Mouse (Mus musculus) forelimb bud, embryonic 11.5 days (tissue): Measurements from ENCODE around the gene Macrod1.

Experiments used
- DNase-seq: peaks from one replicate; pipeline ENCODE4 v3.0.0-alpha.2; 2012; ENCODE audit warnings: low read depth, low spot score

The Macrod1 gene

GRCm38 (mm10) chr19:7168423-7168822, 111.8 kb downstream of the Macrod1 start:
- DNase-seq = no peak

GRCm38 (mm10) chr19:7170916-7171315, 114.3 kb downstream of the Macrod1 start:
- DNase-seq = no peak

- no peak for DNase-seq
Observed at GRCm38 (mm10) chr19:7171447-7171846, 114.8 kb downstream of the Macrod1 start.

DNA sequence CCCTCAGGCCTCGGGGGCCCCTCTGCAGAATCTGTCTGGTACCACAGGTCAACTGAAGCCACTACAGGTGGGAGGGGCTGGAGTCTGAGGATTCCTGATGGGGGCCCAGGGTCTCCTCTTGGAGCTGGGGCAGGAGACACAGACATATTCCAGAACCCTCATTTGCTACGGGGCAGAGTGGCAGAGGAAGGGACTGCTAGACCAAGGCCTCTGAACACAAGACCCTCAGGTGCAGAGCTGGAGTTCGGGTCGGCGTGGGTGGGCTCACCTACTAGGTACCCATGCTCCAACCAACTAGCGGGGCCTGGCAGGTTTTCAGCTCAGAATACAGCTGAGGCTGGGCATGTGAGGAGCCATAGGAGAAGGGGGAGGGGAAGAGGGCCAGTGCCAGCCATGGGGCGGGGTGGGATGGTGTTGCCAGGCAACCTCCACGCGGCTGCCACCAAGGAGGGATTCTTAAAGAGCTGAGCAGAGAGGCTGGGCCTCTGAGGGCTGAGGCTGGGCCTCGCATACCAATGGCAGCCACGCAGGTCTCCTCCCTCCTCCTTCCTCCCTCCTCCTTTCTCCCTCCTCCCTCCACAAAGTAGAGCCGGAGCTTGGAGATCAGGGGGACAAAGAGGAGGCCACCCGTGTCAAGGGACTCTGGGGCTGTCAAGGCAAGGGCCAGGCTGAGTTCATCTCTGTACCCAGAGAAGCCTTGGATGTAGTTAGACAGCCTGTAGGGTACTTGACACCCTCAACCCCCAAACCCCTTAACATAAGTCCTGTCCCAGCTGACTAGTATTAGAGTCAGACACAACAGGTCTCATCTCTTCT, 115.6 kb downstream of the Macrod1 start:
- no peak for DNase-seq

DNA sequence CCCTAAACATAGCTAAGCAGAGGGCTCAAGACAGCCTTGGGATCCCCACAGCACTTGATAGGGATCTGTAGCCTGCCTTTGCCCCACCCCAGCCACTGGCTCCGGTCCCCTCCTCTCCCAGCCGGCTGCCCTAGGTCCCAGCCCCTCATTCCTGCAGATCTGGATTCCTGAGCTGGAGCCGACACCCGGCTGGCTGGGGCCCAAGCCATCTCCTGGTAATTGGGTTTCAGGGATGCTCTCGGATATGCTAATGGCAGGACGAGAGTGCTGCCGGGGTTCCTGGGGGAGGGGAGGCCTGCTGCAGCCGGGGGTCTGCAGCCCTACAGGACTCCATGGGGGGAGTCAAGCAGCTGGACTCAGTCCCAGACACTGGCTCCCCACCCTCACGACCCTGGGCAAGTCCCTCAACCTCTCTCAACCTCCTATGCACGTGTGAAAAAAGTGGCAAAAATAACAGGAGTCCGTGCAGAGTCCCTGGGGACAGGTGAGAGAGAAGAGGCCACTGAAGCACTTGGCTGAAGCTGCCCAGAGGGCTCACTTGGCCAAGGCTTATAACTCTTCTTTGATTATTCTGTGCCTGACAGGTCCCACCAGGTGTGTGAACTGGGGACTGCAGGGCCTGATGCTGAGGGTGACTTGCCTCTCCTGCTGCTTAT, 119.6 kb downstream of the Macrod1 start:
- DNase-seq = no peak

DNA sequence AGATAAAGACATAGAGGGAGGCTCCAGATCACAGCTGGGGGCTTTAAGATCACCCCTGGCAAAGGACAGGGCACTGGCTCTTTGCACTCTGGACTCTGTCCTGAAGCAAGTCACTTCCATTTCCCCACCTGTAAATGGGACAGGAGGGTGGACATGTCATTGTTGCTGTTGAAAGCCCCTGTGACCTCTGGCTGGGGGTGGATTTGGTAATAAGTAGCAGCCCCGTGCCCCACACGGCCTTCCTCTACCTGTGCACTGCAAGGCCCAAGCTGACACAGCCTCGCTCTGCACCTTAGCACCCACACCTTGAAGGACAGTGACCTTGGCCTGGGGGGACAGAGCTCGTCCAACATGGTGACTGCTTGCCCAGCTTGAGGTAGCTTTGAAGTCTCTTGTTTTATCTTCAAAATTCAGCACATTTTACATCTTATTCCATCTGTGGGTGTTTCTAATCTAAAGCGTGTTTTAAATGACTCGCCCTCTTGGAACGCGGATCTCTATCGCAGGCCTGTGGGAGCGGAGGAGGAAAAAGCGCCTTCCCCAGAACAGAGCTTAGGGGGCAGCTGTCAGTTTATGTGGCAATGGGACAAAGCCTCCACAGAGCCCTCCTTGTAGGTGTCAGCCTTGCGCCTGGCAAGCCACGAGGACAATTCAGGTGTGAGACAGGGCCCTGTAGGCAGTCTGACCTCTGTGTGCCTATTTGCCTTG, 121.3 kb downstream of the Macrod1 start:
- no peak for DNase-seq

DNA sequence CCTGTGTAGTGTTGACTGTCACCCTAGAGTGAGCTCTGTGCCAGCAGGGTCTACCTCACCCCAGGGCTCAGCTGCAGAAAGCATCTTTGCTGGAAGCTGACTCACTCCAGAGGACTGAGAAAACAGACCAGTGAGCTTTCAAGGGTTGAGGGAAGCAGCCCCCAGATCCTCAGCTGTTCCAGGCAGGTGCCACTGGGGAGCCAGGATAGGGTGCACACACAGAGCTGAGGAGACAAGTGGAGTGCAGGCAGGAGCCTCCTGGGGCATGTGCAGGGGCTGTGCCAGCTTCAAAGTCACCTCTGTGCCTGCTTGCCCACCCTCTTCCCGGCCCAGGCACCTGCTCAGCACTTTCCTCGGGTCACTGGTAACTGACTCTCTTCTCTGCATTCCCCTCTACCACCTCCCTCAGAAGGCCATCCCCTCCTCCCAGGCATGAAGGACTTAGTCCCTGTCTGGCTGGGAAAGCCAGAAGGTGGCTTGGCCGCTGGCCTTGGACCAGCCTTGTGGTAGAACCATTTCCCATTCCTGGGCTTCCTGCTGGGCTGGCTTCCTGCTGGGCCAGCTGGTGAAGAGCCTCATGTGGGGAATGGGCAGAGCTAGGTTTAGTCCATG, 122.3 kb downstream of the Macrod1 start:
- DNase-seq = no peak

DNA sequence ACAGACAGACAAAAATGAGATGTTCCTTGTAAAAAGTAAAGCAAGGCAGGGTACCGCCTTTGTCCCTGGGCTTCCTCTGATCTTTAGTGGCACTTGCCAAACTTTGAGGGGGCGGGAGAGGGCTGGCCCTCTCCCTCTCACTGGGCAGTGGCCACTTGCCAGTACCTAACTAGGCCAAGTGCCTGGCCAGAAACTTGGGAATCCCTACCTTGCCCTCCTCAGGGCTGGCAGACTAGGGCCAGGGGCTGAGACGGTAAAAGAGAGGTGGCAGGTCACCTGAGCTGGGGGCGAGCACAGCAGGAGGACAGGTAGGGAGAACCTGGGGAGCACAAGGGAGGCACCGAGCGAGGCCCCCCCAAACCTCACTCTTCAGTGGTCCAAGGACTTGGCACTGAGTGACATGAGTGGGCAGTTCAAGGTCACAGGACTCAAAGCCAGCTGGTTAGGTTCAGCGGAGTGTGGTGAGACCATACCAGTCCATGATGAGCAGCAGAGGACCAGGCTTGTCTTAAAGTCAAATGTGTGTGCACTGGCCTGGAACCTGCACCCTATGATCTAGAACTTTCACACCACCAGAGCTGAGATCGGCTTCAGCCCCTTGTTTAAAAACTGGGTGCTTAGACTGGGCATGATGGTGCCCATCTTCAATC, 124.3 kb downstream of the Macrod1 start:
- no peak for DNase-seq

- DNase-seq = no peak
Observed at GRCm38 (mm10) chr19:7181496-7181895, 124.9 kb downstream of the Macrod1 start.

DNA sequence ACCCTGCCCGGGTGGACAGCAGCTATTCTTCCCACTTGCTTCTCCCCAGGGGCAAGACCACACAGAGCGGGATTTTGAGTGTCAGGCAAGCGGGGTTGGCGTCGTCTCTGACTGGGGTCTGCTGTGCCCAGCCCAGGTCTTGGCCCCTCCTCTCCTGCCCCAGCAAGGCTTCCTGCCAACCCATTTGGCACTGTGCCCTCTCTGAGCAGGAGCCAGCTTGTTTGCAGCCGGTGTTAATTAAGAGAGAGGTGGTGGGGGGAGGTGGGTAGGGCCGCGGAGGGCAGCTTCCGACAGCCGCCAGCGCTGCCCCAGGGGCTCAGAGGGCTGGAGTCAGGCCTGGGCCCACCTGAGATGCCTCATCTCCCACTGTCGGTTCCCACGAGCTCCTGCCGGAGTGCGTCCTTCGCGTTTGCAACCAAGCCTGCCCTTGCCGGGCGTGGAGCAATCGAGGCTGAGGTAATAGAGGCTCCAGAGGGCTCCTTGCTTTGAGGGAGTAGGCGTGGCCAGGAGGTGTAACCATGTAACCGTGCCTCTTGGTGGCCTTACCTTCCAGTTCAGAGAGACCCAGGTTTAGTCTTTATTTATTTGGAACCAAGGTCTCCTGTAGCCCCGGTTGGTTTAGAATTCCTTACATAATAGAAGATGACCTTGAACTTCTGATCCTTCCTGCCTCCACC, 125.8 kb downstream of the Macrod1 start:
- peak; percentile 55 for DNase-seq

DNA sequence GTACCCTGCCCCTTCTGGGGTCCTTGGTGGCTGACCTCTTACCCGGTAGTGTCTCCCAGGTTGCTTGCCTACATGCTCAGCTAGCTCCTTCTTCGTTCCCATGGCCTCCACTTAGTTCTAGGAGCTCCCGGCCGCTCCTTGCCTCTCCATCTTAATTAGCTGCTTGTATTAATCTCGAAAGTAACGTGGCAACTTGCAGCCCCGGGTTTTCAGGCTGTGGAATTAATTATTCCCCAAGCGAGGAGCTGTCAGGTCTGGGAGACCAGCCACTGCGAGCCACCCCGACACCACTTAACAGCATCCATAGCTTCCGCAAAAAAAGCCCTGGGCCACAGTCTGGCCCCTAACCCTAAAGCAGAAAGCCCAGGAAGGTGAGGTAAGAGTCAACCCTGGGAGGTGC, 126.8 kb downstream of the Macrod1 start:
- no peak for DNase-seq

DNA sequence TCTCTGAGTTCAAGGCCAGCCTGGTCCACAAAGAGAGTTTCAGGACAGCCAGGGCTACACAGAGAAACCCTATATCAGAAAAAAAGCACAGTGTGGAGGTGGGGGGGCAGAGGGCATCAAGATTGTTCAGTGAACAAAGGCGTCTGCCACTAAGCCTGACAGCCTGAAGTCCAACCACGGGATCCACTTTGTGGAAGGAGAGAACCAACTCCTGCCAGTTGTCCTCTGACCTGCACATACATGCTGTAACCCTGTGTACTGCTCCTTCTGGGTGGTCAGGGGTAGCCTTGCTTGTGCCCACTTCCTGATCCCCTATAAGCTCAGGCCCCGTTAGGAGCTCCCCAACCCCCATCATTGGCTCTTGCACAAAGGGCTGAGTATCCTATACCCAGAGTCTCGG, 128.4 kb downstream of the Macrod1 start:
- DNase-seq = no peak

GRCm38 (mm10) chr19:7185715-7186291, 129.2 kb downstream of the Macrod1 start:
- DNase-seq = no peak

DNA sequence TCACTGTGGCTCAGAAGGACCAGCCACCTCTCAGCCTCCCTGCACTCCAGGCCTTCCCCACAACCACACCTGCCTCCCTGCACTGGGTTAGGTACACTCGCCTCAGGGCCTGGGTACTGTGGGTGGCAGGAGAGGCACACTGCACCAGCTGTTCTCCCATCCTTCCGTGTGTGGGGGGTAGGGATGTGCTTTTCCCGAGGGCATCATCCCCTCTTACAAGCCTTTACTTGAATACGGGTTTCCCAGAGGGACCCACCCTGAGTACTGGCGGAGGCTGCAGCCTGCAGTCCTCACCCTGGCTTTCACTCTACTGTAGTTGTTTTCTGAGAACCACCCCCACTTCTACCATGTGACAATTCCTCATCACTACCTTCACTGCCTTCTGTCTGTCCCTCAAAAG, 130.5 kb downstream of the Macrod1 start:
- DNase-seq = no peak

DNA sequence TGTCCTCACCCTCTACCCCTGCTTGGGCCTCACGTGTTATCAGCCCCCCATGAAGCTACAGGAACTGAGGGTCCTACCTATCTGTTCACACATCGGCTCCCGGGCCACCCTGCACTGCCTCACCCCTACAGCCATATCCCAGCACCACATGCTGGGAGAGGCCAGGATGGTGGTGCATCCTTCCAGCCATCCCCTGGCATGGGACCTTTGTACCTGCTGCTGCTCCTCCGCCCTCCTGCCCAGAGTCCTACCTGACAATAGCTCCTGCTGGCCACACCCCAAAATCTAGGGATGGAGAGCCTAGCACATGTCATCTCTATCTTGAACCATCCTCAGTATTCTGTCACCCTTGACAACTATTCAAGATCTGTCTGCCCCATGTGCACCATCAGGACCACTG, 132.4 kb downstream of the Macrod1 start:
- DNase-seq = no peak

- DNase-seq = no peak
Observed at GRCm38 (mm10) chr19:7190986-7191385, 134.4 kb downstream of the Macrod1 start.

DNA sequence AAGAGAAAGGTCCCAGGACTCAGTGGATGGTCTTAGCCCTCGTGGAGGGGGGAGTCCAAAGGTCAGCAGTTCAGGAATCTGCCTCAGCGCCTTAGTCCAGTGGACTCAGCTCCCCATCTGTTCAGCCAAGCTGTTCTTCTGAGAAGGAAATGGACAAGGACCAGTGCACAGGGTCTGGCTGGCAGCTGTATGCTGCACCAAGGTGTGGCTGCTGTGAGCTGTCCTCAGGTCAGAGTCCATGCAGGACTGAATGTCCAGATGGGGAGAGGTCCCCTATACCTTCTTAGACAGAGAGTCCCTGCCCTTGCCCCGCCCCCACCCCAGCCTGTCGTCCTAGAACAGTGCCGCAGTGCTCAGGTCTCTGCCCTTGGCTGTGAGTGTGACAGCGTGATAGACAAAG, 135.0 kb downstream of the Macrod1 start:
- DNase-seq = no peak

GRCm38 (mm10) chr19:7192561-7192967, 136.0 kb downstream of the Macrod1 start:
- DNase-seq = no peak

DNA sequence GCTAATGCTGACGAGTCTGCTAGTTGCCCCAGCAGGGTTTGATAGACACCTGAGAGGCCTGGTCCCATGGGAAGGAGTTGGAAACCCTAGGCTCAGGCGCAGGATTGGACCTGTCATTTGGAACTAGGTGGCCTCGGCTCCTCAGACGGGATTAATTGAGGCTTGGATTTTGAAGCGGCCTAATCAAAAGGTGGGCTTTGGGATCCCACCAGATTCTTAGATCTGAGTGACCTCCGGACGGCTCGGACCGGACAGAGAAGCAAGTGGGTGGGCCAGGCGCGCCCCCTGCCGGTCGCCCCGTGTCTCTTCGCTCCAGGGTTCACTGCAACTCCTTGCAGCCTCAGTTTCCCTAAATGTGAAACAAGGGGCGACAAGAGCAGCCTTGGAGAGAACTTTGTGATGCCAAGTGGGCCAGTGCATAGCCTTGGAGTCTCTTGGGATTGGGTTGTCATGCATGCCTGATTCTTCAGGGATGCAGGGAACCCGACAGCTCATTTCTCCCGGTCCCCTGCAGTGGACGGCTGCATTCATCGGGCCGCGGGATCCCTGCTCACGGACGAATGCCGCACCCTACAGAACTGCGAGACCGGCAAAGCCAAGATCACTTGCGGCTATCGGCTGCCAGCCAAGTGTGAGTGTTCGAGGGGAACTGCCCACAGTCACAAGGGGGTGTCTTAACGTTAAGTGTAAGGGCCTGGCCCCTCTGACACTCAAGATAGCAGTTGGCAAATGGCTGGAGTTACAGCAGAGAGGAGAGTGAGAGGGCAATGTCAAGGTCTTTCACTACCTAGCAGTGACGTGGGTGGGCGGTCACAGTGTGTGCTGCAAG, 139.5 kb downstream of the Macrod1 start:
- no peak for DNase-seq

- DNase-seq = peak; percentile 67
Observed at GRCm38 (mm10) chr19:7196741-7197270, 140.2 kb downstream of the Macrod1 start.
